Mouse (Mus musculus) layer of hippocampus, adult 8-10 months (tissue): Measurements from ENCODE around the gene Gm21903. TPM values are rescaled to one million over a fixed set of nuclear protein-coding genes. Genes with fewer than 3 reads are reported as not detected.
"Not testable (repeated sequence)": the region's sequence is repeated elsewhere in the genome, so short reads cannot be mapped to it uniquely, and the experiment has no call there.

Experiments used
- DNase-seq, 2 experiments: peaks; one replicate each; pipeline ENCODE4 v3.0.0; 2022; ENCODE audit warnings: low spot score in 2 of 2
- total RNA-seq, 4 experiments: library from RNA; stranded (reverse); gene quantifications; 2 replicates each; pipeline ENCODE4 v1.2.4; 2022

Gene Gm21903
- not detected for total RNA-seq

GRCm38 (mm10) chr17:39043241-39043640, at the start of gene Gm21903:
TSS of gene Gm21903 (minus strand) at chr17:39043341.
- DNase-seq, result no peak

GRCm38 (mm10) chr17:39076937-39077336, 33.8 kb upstream of the Gm21903 start, which contains the start of gene Esp23:
TSS of gene Esp23 (minus strand) at chr17:39077037.
- DNase-seq, result no peak

GRCm38 (mm10) chr17:39063641-39064040, 20.5 kb upstream of the Gm21903 start:
- no peak for DNase-seq

GRCm38 (mm10) chr17:39036395-39036794, 6.7 kb downstream of the Gm21903 start, which contains the start of gene Esp24:
TSS of gene Esp24 (plus strand) at chr17:39036695.
- not testable (repeated sequence) for DNase-seq

- DNase-seq, result no peak
Observed at GRCm38 (mm10) chr17:39017184-39017583, 26.0 kb downstream of the Gm21903 start.

- DNase-seq, result no peak
Observed at GRCm38 (mm10) chr17:39010675-39011638, 32.2 kb downstream of the Gm21903 start.

- no peak for DNase-seq
Observed at GRCm38 (mm10) chr17:39009846-39010245, 33.3 kb downstream of the Gm21903 start.

Other genes starting within 250 kb of the Gm21903 start
- gene Esp24, start 6.6 kb downstream of the Gm21903 start, total RNA-seq, result not detected
- gene Esp23, start 33.7 kb upstream of the Gm21903 start, total RNA-seq, result not detected
- not detected for gene Esp22, start 52.0 kb upstream of the Gm21903 start, total RNA-seq